Mouse (Mus musculus) intestine, embryonic 14.5 days (tissue): ENCODE measurements around the gene Glod4. TPM values are rescaled to one million over a fixed set of nuclear protein-coding genes. Genes with fewer than 3 reads are reported as not detected.
A peak's percentile ranks its signal among the peaks of the same experiment; 100 is the strongest.

ENCODE experiments used
- ATAC-seq: fragments of 200-750 bp; cut with Nextera tagmentation; replicated peaks from 2 replicates; pipeline ENCODE4 v1.8.0; 2017; ENCODE audit warnings: low read depth, moderate number of reproducible peaks, moderate TSS enrichment, moderate library complexity; ENCODE audit not compliant: low FRiP score, low TSS enrichment
- DNase-seq: peaks from one replicate; pipeline ENCODE4 v3.0.0-alpha.2; 2018; ENCODE audit warnings: low spot score
- H3K27ac ChIP-seq: fragments of 300-500 bp; sonication (generic); 2 replicates; pipeline ENCODE4 v1.5.1; 2014; ENCODE audit warnings: low read depth, mild to moderate bottlenecking, control low read depth
- H3K27me3 ChIP-seq: fragments of 300-500 bp; sonication (generic); replicated peaks from 2 replicates; pipeline ENCODE4 v1.6.1; 2014; ENCODE audit warnings: low read length, control low read depth; ENCODE audit not compliant: control insufficient read depth, insufficient read depth
- H3K36me3 ChIP-seq: fragments of 300-500 bp; sonication (generic); 2 replicates; pipeline ENCODE4 v1.6.1; 2014; ENCODE audit warnings: low read length, control low read depth; ENCODE audit not compliant: control insufficient read depth, insufficient read depth
- H3K4me1 ChIP-seq: fragments of 300-500 bp; sonication (generic); replicated peaks from 2 replicates; pipeline ENCODE4 v1.6.1; 2014; ENCODE audit warnings: low read length, control low read depth, mixed read lengths; ENCODE audit not compliant: control insufficient read depth, insufficient read depth
- H3K4me2 ChIP-seq: fragments of 300-500 bp; sonication (generic); 2 replicates; pipeline ENCODE4 v1.6.1; 2014; ENCODE audit warnings: low read length
- H3K4me3 ChIP-seq: fragments of 300-500 bp; sonication (generic); 2 replicates; pipeline ENCODE4 v1.5.1; 2014; ENCODE audit warnings: low read depth, low read length, control low read depth, mixed read lengths
- H3K9ac ChIP-seq: fragments of 300-500 bp; sonication (generic); 2 replicates; pipeline ENCODE4 v1.6.1; 2014; ENCODE audit warnings: mild to moderate bottlenecking, low read length
- H3K9me3 ChIP-seq: fragments of 300-500 bp; sonication (generic); 2 replicates; pipeline ENCODE4 v1.6.1; 2016; ENCODE audit warnings: low read length, control low read depth; ENCODE audit not compliant: control insufficient read depth
- WGBS: fragments of 180-500 bp; shearing (Covaris S2); extraction: QIAGEN DNeasy Blood & Tissue Kit; methylation state at CpG from one replicate; pipeline ENCODE4 v1.1.7; 2014; 5-methylcytosine and 5-hydroxymethylcytosine counted together
- polyA plus RNA-seq: library from polyadenylated mRNA; unstranded; fragments of >200 nt; fragmentation: Nextera tagmentation; extraction: Ambion mirVana; gene quantifications from 2 replicates; pipeline ENCODE4 v1.2.1, GENCODE M21; 2014

The Glod4 gene
- polyA plus RNA-seq, 1 experiment from 2014 or later: 147 TPM

GRCm38 (mm10) chr11:76135641-76136437, 107.7 kb downstream of the Glod4 start:
- Histone ChIP-seq H3K4me1 (no peaks in the 10 kb centered on the region), H3K9ac (no peak overlapping the region), H3K4me2 (no peak overlapping the region), H3K27me3 (no peaks in the 10 kb centered on the region), H3K4me3 (no peak overlapping the region), H3K36me3 (peaks cover 29% of the 10 kb centered on the region), H3K9me3 (no peaks in the 10 kb centered on the region), H3K27ac (no peak overlapping the region)
- whole genome bisulfite sequencing: 83% methylated on average over 7 of the region's 7 CpGs
- no peak for DNase-seq
- no peak for ATAC-seq

GRCm38 (mm10) chr11:76130859-76131258, 112.7 kb downstream of the Glod4 start:
- H3K27me3 ChIP-seq: no peaks in the 10 kb centered on the region
- H3K9me3 ChIP-seq: no peaks in the 10 kb centered on the region
- H3K27ac ChIP-seq: no peak overlapping the region
- peaks cover 6% of the 10 kb centered on the region for H3K4me1 ChIP-seq
- H3K36me3 ChIP-seq: peaks cover 18% of the 10 kb centered on the region
- H3K4me2 ChIP-seq: no peak overlapping the region
- no peak overlapping the region for H3K9ac ChIP-seq
- DNase-seq: no peak
- no peak for ATAC-seq
- 82% methylated on average over 5 of the region's 5 CpGs for WGBS
- H3K4me3 ChIP-seq: no peak overlapping the region

- 28% methylated on average over 8 of the region's 8 CpGs for WGBS
- DNase-seq (no peak), ATAC-seq (0 out of 2 replicates have a peak, but pooled peaks have one; percentile 12)
- Histone ChIP-seq H3K4me2 (peak overlapping the region; percentile 14; the same call in 1 of the 2 replicates), H3K4me3 (no peak overlapping the region), H3K9ac (no peak overlapping the region), H3K9me3 (no peaks in the 10 kb centered on the region), H3K27ac (peak overlapping the region; percentile 75), H3K27me3 (no peaks in the 10 kb centered on the region), H3K4me1 (peaks cover 26% of the 10 kb centered on the region), H3K36me3 (0 out of 2 replicates have a peak, but pooled peaks cover 3% of the 10 kb centered on the region)
Measured at GRCm38 (mm10) chr11:76125386-76125785, 118.1 kb downstream of the Glod4 start.

DNA sequence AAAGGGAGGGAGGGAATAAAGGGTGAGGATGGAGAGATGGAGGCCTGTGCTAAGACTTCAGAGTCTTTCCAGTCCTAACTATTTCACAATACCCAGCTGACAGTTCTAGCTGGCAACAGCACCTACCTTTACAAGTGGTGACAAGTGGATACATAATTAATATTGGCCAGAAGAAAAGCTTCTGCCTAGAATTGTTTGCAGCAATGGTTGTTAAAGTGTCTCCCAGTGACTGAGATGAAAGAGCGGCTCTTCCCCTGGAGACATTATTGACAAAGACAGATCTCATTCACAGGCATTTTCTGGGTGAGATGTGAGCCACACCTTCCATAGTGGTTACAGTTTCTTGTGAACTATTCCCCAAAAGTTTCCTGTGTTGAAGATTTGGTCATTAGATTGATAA, 120.0 kb downstream of the Glod4 start:
- H3K27ac ChIP-seq: no peak overlapping the region
- WGBS: 97% methylated on average over 1 of the region's 1 CpGs
- DNase-seq: no peak

GRCm38 (mm10) chr11:76122571-76122970, 121.0 kb downstream of the Glod4 start:
- H3K27ac ChIP-seq: no peak overlapping the region
- no peaks in the 10 kb centered on the region for H3K27me3 ChIP-seq
- no peak overlapping the region for H3K9ac ChIP-seq
- ATAC-seq (no peak), DNase-seq (no peak)
- H3K4me1 ChIP-seq: peaks cover 32% of the 10 kb centered on the region
- H3K36me3 ChIP-seq: 0 out of 2 replicates have a peak, but pooled peaks cover 5% of the 10 kb centered on the region
- 77% methylated on average over 2 of the region's 2 CpGs for WGBS
- H3K4me2 ChIP-seq: no peak overlapping the region
- no peak overlapping the region for H3K4me3 ChIP-seq
- no peaks in the 10 kb centered on the region for H3K9me3 ChIP-seq

More for the DNA sequence above, 120.0 kb downstream of the Glod4 start:
- H3K36me3 ChIP-seq: 0 out of 2 replicates have a peak, but pooled peaks cover 5% of the 10 kb centered on the region
- no peaks in the 10 kb centered on the region for H3K9me3 ChIP-seq
- H3K27me3 ChIP-seq: no peaks in the 10 kb centered on the region
- H3K4me3 ChIP-seq: no peak overlapping the region
- ATAC-seq: no peak
- H3K4me2 ChIP-seq: no peak overlapping the region
- H3K9ac ChIP-seq: no peak overlapping the region
- H3K4me1 ChIP-seq: peaks cover 32% of the 10 kb centered on the region

DNA sequence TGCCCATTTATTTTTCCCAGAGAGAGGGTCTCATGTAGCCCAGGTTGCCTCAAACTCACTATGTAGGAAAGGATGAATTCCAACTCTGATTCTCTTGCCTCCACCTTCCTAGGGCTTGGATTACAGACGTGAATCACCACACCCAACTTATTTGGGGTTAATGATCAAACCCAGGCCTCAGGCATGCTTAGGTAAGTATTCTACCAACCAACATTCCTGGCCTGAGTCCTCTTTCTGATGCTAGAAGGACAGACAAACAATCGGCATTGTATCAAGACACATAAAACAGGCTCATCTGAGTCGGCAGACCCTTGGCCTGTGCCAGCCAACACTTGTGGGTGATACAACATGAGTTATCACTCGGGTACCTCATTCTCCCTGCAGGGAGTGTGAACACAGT, 122.4 kb downstream of the Glod4 start:
- peaks cover 17% of the 10 kb centered on the region for H3K36me3 ChIP-seq
- ATAC-seq (no peak), DNase-seq (no peak)
- H3K9ac ChIP-seq: no peak overlapping the region
- no peak overlapping the region for H3K4me3 ChIP-seq
- WGBS: 72% methylated on average over 4 of the region's 4 CpGs
- no peaks in the 10 kb centered on the region for H3K27me3 ChIP-seq
- H3K4me2 ChIP-seq: no peak overlapping the region
- peaks cover 28% of the 10 kb centered on the region for H3K4me1 ChIP-seq
- no peaks in the 10 kb centered on the region for H3K9me3 ChIP-seq
- peak overlapping the region; percentile 75; the same call in 1 of the 2 replicates for H3K27ac ChIP-seq

DNA sequence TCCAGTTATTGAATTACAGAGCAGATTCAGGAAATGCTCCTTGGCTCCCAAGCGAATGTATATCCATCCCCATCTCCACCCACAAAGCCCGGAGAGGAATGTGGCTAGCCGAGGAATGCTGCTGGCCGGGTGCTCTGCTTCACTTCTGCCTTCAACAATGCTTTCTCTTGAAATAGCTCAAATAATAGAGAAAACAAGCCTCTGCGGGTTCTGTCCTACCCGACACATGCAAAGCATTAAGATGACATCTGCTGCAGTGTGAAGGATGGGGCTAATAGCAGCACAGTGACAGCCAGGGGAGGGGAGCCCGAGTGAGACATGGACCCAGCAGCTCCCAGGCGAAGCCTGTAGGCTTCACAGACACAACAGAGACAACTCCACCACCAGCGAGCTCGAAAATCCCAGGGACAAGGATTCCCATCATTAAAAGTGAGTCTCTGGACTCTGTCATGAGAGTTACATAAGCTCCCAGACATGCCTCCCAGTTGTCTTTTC, 123.1 kb downstream of the Glod4 start:
- peaks cover 23% of the 10 kb centered on the region for H3K36me3 ChIP-seq
- H3K9me3 ChIP-seq: no peaks in the 10 kb centered on the region
- H3K4me3 ChIP-seq: no peak overlapping the region
- no peaks in the 10 kb centered on the region for H3K27me3 ChIP-seq
- 18% methylated on average over 10 of the region's 10 CpGs for WGBS
- no peak overlapping the region for H3K4me2 ChIP-seq
- peaks cover 22% of the 10 kb centered on the region for H3K4me1 ChIP-seq
- peak; percentile 66 for DNase-seq
- peak overlapping the region; percentile 75 for H3K27ac ChIP-seq
- ATAC-seq: peak; percentile 76
- H3K9ac ChIP-seq: no peak overlapping the region

DNA sequence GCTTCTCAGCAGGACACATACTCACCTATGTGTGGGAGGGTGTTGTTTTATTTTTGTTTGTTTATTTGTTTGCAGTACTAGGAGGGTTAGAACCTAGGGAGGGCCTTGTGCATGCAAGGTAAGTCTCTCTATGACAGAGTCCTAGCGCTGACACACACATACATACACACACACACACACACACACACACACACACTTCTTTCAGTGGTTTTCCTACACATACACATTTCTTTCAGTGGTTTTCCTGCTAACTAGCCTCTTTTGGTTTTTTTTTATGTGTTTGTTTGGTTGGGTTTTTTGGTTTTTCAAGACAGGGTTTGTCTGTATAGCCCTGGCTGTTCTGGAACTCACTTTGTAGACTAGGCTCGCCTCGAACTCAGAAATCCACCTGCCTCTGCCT, 133.1 kb downstream of the Glod4 start:
- 92% methylated on average over 3 of the region's 3 CpGs for WGBS
- H3K4me1 ChIP-seq: peaks cover 13% of the 10 kb centered on the region
- peaks cover 20% of the 10 kb centered on the region for H3K36me3 ChIP-seq
- no peak overlapping the region for H3K4me3 ChIP-seq
- no peaks in the 10 kb centered on the region for H3K9me3 ChIP-seq
- H3K27ac ChIP-seq: no peak overlapping the region
- ATAC-seq (no peak), DNase-seq (no peak)
- H3K27me3 ChIP-seq: no peaks in the 10 kb centered on the region
- H3K4me2 ChIP-seq: no peak overlapping the region
- H3K9ac ChIP-seq: no peak overlapping the region
